Mouse (Mus musculus) embryonic facial prominence, embryonic 13.5 days (tissue): ENCODE data around the gene Satb2. TPM values are rescaled to one million over a fixed set of nuclear protein-coding genes. Genes with fewer than 3 reads are reported as not detected.

Experiments
- ATAC-seq: fragments of 200-750 bp; cut with Nextera tagmentation; 2 replicates; pipeline ENCODE4 v1.8.0; 2017; ENCODE audit warnings: low read depth; ENCODE audit not compliant: insufficient number of reproducible peaks, insufficient read depth, low FRiP score, low TSS enrichment
- H3K27ac ChIP-seq: fragments of 300-500 bp; sonication (generic); 2 replicates; pipeline ENCODE4 v1.5.1; 2015; ENCODE audit warnings: moderate library complexity, mild to moderate bottlenecking, inconsistent platforms
- H3K27me3 ChIP-seq: fragments of 300-500 bp; sonication (generic); 2 replicates; pipeline ENCODE4 v1.6.1; 2015; ENCODE audit warnings: mild to moderate bottlenecking, inconsistent platforms
- H3K36me3 ChIP-seq: fragments of 300-500 bp; sonication (generic); 2 replicates; pipeline ENCODE4 v1.6.1; 2015; ENCODE audit warnings: mild to moderate bottlenecking, inconsistent platforms
- H3K4me1 ChIP-seq: fragments of 300-500 bp; sonication (generic); 2 replicates; pipeline ENCODE4 v1.6.1; 2015; ENCODE audit warnings: inconsistent platforms
- H3K4me2 ChIP-seq: fragments of 300-500 bp; sonication (generic); 2 replicates; pipeline ENCODE4 v1.6.1; 2015; ENCODE audit warnings: moderate library complexity, mild to moderate bottlenecking, inconsistent platforms
- H3K4me3 ChIP-seq: fragments of 300-500 bp; sonication (generic); 2 replicates; pipeline ENCODE4 v1.5.1; 2015; ENCODE audit warnings: mild to moderate bottlenecking, inconsistent platforms
- H3K9ac ChIP-seq: fragments of 300-500 bp; sonication (generic); 2 replicates; pipeline ENCODE4 v1.6.1; 2015; ENCODE audit warnings: mild to moderate bottlenecking, inconsistent platforms
- H3K9me3 ChIP-seq: fragments of 300-500 bp; sonication (generic); 2 replicates; pipeline ENCODE4 v1.6.1; 2016; ENCODE audit warnings: inconsistent platforms
- WGBS: fragments of 180-500 bp; shearing (Covaris S2); methylation state at CpG from one replicate; pipeline ENCODE4 v1.1.7; 2015; ENCODE audit warnings: mixed read lengths; 5-methylcytosine and 5-hydroxymethylcytosine counted together
- polyA plus RNA-seq: library from polyadenylated mRNA; unstranded; fragments of >200 nt; fragmentation: Nextera tagmentation; extraction: Ambion mirVana; gene quantifications from 2 replicates; pipeline ENCODE4 v1.2.1, GENCODE M21; 2015

Gene Satb2
- polyA plus RNA-seq, 1 experiment from 2014 or later: 23.9 TPM

- H3K9ac ChIP-seq: 0 out of 2 replicates have a peak overlapping the region, but pooled peaks have one; percentile 17
- H3K4me3 ChIP-seq: no peak overlapping the region
- H3K36me3 ChIP-seq: no peaks in the 10 kb centered on the region; the same call in 1 of the 2 replicates
- H3K4me1 ChIP-seq: peaks cover 24% of the 10 kb centered on the region
- H3K27ac ChIP-seq: no peak overlapping the region
- H3K27me3 ChIP-seq: no peaks in the 10 kb centered on the region; the same call in 1 of the 2 replicates
- WGBS: 58% methylated on average over 12 of the region's 12 CpGs
- H3K4me2 ChIP-seq: peak overlapping the region; percentile 18; the same call in 1 of the 2 replicates
- H3K9me3 ChIP-seq: no peaks in the 10 kb centered on the region
- ATAC-seq: no peak
Observed at GRCm38 (mm10) chr1:56955739-56956085, 22.7 kb downstream of the Satb2 start.

DNA sequence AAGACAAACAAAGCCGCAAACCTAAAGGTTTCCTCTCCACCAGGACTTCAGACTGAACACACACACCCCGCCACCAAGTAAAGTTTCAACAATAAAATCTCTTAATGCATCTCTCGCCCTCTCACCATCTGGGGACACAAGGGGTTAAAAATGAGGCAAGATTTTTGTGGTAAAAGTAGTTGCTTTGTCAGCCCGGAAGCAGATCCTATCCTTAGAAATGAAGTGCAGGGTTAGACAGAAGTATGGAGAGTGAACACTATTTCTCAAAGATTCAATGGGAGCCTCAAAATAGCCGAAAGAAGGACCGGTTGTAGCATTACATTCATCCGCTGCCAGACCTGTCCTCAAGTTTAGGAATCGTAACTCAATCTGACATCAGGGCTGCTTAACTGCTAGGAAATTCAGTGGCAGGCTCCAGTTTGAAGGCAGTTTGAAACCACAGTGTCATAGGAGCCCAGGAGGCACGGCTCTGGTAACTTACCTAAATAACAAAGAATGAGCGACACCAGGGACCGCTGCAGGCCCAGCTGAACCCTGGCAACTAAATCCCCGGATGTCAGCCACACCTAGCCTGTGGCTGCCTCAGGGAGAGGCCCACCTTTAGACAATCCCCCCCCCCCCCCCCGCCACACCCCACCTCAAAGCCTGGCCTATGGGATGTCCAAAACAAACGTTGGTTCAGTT is 23.3 kb downstream of the Satb2 start:
- 40% methylated on average over 14 of the region's 14 CpGs for WGBS
- Histone ChIP-seq H3K27ac (no peak overlapping the region), H3K4me2 (peak overlapping the region; percentile 18; the same call in 1 of the 2 replicates)

GRCm38 (mm10) chr1:56953538-56953937 is 24.9 kb downstream of the Satb2 start:
- H3K27ac ChIP-seq: no peak overlapping the region
- no peaks in the 10 kb centered on the region for H3K9me3 ChIP-seq
- H3K4me2 ChIP-seq: no peak overlapping the region
- H3K4me3 ChIP-seq: no peak overlapping the region
- ATAC-seq: no peak
- 76% methylated on average over 2 of the region's 2 CpGs for WGBS
- no peaks in the 10 kb centered on the region; the same call in 1 of the 2 replicates for H3K27me3 ChIP-seq
- peaks cover 24% of the 10 kb centered on the region for H3K4me1 ChIP-seq
- H3K9ac ChIP-seq: no peak overlapping the region
- H3K36me3 ChIP-seq: no peaks in the 10 kb centered on the region

More for the DNA sequence above, 23.3 kb downstream of the Satb2 start:
- ATAC-seq: no peak
- peaks cover 24% of the 10 kb centered on the region for H3K4me1 ChIP-seq
- no peaks in the 10 kb centered on the region for H3K36me3 ChIP-seq
- 0 out of 2 replicates have a peak overlapping the region, but pooled peaks have one; percentile 17 for H3K9ac ChIP-seq
- no peaks in the 10 kb centered on the region; the same call in 1 of the 2 replicates for H3K27me3 ChIP-seq
- H3K9me3 ChIP-seq: no peaks in the 10 kb centered on the region
- no peak overlapping the region for H3K4me3 ChIP-seq

DNA sequence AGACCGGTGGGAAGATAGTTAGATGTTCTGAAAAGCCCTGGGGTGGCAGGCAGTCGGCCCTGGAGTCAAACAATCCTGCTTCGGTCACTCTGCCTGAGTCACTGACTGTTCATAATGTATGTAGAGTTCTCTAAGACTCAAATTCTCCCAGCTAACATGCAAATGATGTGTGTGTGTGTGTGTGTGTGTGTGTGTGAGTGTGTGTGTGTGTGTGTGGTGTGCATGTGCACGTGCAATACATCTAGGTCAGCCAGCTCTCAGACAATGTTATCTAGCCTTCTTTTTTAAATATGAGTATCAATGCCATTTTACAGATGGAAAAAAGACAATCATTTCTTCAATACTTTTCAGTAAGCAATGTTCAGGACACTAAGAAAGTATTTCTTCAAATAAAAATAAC is 26.5 kb downstream of the Satb2 start:
- no peak for ATAC-seq
- Histone ChIP-seq H3K9ac (no peak overlapping the region), H3K9me3 (no peaks in the 10 kb centered on the region), H3K27me3 (no peaks in the 10 kb centered on the region), H3K4me2 (no peak overlapping the region), H3K27ac (no peak overlapping the region), H3K4me3 (no peak overlapping the region), H3K36me3 (0 out of 2 replicates have a peak, but pooled peaks cover 4% of the 10 kb centered on the region), H3K4me1 (peaks cover 31% of the 10 kb centered on the region)
- 65% methylated on average over 4 of the region's 4 CpGs for WGBS

- H3K4me1 ChIP-seq: peaks cover 31% of the 10 kb centered on the region
- H3K4me2 ChIP-seq: no peak overlapping the region
- no peak overlapping the region for H3K27ac ChIP-seq
- H3K4me3 ChIP-seq: no peak overlapping the region
- ATAC-seq: no peak
- H3K9ac ChIP-seq: no peak overlapping the region
- 43% methylated on average over 6 of the region's 6 CpGs for WGBS
- no peaks in the 10 kb centered on the region for H3K9me3 ChIP-seq
- 0 out of 2 replicates have a peak, but pooled peaks cover 4% of the 10 kb centered on the region for H3K36me3 ChIP-seq
- H3K27me3 ChIP-seq: no peaks in the 10 kb centered on the region
Observed at GRCm38 (mm10) chr1:56951525-56951924, 26.9 kb downstream of the Satb2 start.

GRCm38 (mm10) chr1:56939432-56939831 is 39.0 kb downstream of the Satb2 start:
- H3K9ac ChIP-seq: no peak overlapping the region
- no peak overlapping the region for H3K4me3 ChIP-seq
- H3K27me3 ChIP-seq: no peaks in the 10 kb centered on the region
- no peaks in the 10 kb centered on the region for H3K9me3 ChIP-seq
- no peak overlapping the region for H3K4me2 ChIP-seq
- no peak for ATAC-seq
- H3K27ac ChIP-seq: no peak overlapping the region
- 89% methylated on average over 4 of the region's 4 CpGs for WGBS
- H3K36me3 ChIP-seq: peaks cover 4% of the 10 kb centered on the region; the same call in 1 of the 2 replicates
- H3K4me1 ChIP-seq: peaks cover 6% of the 10 kb centered on the region; the same call in 1 of the 2 replicates

GRCm38 (mm10) chr1:56938432-56938831 is 40.0 kb downstream of the Satb2 start:
- Histone ChIP-seq H3K9ac (no peak overlapping the region), H3K27ac (no peak overlapping the region), H3K4me3 (no peak overlapping the region), H3K9me3 (no peaks in the 10 kb centered on the region), H3K27me3 (no peaks in the 10 kb centered on the region), H3K36me3 (no peaks in the 10 kb centered on the region), H3K4me2 (no peak overlapping the region), H3K4me1 (peaks cover 6% of the 10 kb centered on the region; the same call in 1 of the 2 replicates)
- ATAC-seq: no peak
- 79% methylated on average over 3 of the region's 3 CpGs for WGBS

DNA sequence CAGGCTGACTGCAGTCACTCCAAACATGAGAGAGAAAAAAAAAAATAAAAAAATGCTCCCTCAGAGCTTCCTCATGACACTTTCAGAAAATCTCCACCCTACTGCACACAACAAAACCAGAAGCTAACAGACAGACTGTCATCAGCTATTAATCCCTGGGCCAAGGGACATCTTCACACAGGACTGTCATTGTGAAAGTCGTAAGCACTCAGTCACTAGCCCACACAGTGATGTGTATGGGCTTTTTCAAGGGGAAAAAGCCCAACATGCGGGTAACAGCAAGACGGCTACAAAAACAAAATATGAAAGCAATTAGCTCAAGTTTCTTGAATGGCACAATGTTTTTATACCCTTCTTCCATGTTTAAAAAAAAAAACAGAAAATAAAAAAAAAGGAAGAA is 41.9 kb downstream of the Satb2 start:
- Histone ChIP-seq H3K9me3 (no peaks in the 10 kb centered on the region), H3K36me3 (no peaks in the 10 kb centered on the region), H3K4me3 (no peak overlapping the region), H3K4me1 (peaks cover 6% of the 10 kb centered on the region; the same call in 1 of the 2 replicates), H3K9ac (no peak overlapping the region), H3K4me2 (no peak overlapping the region), H3K27me3 (no peaks in the 10 kb centered on the region), H3K27ac (no peak overlapping the region)
- no peak for ATAC-seq
- 19% methylated on average over 3 of the region's 3 CpGs for WGBS

- Histone ChIP-seq H3K4me3 (no peak overlapping the region), H3K4me2 (no peak overlapping the region), H3K4me1 (peaks cover 8% of the 10 kb centered on the region; the same call in 1 of the 2 replicates), H3K36me3 (no peaks in the 10 kb centered on the region), H3K27ac (no peak overlapping the region), H3K27me3 (no peaks in the 10 kb centered on the region), H3K9ac (no peak overlapping the region), H3K9me3 (no peaks in the 10 kb centered on the region)
- no peak for ATAC-seq
- WGBS: 41% methylated on average over 9 of the region's 9 CpGs
Observed at GRCm38 (mm10) chr1:56933821-56934220, 44.6 kb downstream of the Satb2 start.

- 70% methylated on average over 4 of the region's 4 CpGs for WGBS
- no peak overlapping the region for H3K4me3 ChIP-seq
- peaks cover 12% of the 10 kb centered on the region; the same call in 1 of the 2 replicates for H3K4me1 ChIP-seq
- H3K36me3 ChIP-seq: no peaks in the 10 kb centered on the region
- no peak overlapping the region for H3K27ac ChIP-seq
- no peak overlapping the region for H3K4me2 ChIP-seq
- ATAC-seq: no peak
- no peak overlapping the region for H3K9ac ChIP-seq
- H3K9me3 ChIP-seq: no peaks in the 10 kb centered on the region
- H3K27me3 ChIP-seq: no peaks in the 10 kb centered on the region
Observed at GRCm38 (mm10) chr1:56930096-56930495, 48.4 kb downstream of the Satb2 start.

GRCm38 (mm10) chr1:56928731-56929130 is 49.7 kb downstream of the Satb2 start:
- Histone ChIP-seq H3K4me2 (no peak overlapping the region), H3K9ac (no peak overlapping the region), H3K9me3 (no peaks in the 10 kb centered on the region), H3K27ac (no peak overlapping the region), H3K27me3 (no peaks in the 10 kb centered on the region), H3K36me3 (no peaks in the 10 kb centered on the region), H3K4me3 (no peak overlapping the region), H3K4me1 (peaks cover 12% of the 10 kb centered on the region; the same call in 1 of the 2 replicates)
- WGBS: 85% methylated on average over 9 of the region's 9 CpGs
- ATAC-seq: no peak

- Histone ChIP-seq H3K27me3 (no peaks in the 10 kb centered on the region), H3K9ac (no peak overlapping the region), H3K4me2 (no peak overlapping the region), H3K4me1 (0 out of 2 replicates have a peak, but pooled peaks cover 5% of the 10 kb centered on the region), H3K36me3 (no peaks in the 10 kb centered on the region), H3K9me3 (no peaks in the 10 kb centered on the region), H3K4me3 (no peak overlapping the region), H3K27ac (no peak overlapping the region)
- no peak for ATAC-seq
- 89% methylated on average over 8 of the region's 8 CpGs for WGBS
Observed at GRCm38 (mm10) chr1:56920472-56920871, 58.0 kb downstream of the Satb2 start.
